ENCODE assay signal across 9 mouse cellular contexts in the genomic region with DNA sequence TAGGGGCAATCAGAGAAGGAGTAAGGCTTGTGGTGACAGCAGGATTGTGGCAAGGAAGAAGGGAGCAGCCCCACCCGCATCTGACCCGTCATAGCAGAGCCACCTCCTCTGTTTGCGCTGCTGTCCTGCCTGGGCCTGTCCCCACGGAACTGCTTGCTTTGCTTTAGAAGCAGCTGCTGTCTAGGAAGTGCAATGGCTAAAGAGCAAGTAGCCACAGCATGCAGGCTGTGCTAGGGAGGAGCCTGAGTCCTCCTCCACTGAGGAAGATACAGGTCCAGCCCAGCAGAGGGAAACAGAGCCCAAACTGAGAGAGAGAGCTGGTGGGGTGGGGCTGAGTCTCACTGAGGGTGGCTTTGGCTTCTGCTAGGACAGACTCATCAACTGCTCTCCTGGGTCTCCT. TPM values are rescaled to one million over a fixed set of nuclear protein-coding genes. Genes with fewer than 3 reads are reported as not detected.
DNase-seq lines count a peak whose midpoint lies in the region; ATAC-seq and TF ChIP-seq lines count a peak whose summit lies in the region.
"Had no signal": no experiment of that assay in that cellular context is flagged by ENCODE, and none has a peak within 500 bp of the region (broad histone marks: within the 10 kb centered on the region; RNA-seq: fewer than 3 reads in every experiment).

No protein-coding gene starts in this region.

- H3K9me3 ChIP-seq in kidney, postnatal 0 days (replicated peaks; ENCODE audit: low read length), result no peaks in the 10 kb centered on the region
- no peaks in the 10 kb centered on the region for H3K9me3 ChIP-seq in CH12.LX (replicated peaks; ENCODE audit: low read length)
- no peaks in the 10 kb centered on the region for H3K9me3 ChIP-seq in liver, postnatal 0 days (ENCODE audit: low read length)

- no peaks in the 10 kb centered on the region for H3K4me1 ChIP-seq in kidney, postnatal 0 days (replicated peaks; ENCODE audit: insufficient read depth, low read length)
- peaks cover 21 to 41% of the 10 kb centered on the region in 2 experiments for H3K4me1 ChIP-seq in CH12.LX (ENCODE audit: control insufficient read depth in 1 of 2, insufficient read depth in 2 of 2)
- H3K4me1 ChIP-seq in liver, postnatal 0 days (ENCODE audit: insufficient read depth), result 0 out of 2 replicates have a peak, but pooled peaks cover under 1% of the 10 kb centered on the region

- H3K4me3 ChIP-seq in kidney, postnatal 0 days (replicated peaks; ENCODE audit: low read depth, low read length), result no peak overlapping the region
- no peak overlapping the region for H3K4me3 ChIP-seq in CH12.LX (replicated peaks in 1 of 3; ENCODE audit: low read depth in 2 of 3, low read length in 2 of 3, poor library complexity in 1 of 3)
- no peak overlapping the region for H3K4me3 ChIP-seq in liver, postnatal 0 days (ENCODE audit: low read depth, low read length)

- TF ChIP-seq CTCF in kidney, postnatal 0 days (IDR thresholded peaks at IDR 0.05; ENCODE audit: low read depth), result peak; percentile 50; the same call in 1 of the 2 replicates
- TF ChIP-seq CTCF in CH12.LX (conservative IDR thresholded peaks at IDR 0.05 in 1 of 2, IDR thresholded peaks at IDR 0.05 in 1 of 2; ENCODE audit: low read depth in 2 of 2, low read length in 2 of 2), result peak in 1 of 2 experiments; percentile 62; a peak in 2 of 4 replicates
- TF ChIP-seq CTCF in liver, postnatal 0 days (IDR thresholded peaks at IDR 0.05; ENCODE audit: low read depth), result peak; percentile 53

- H3K9ac ChIP-seq in kidney, postnatal 0 days (ENCODE audit: low read depth, low read length), result no peak overlapping the region
- no peak overlapping the region for H3K9ac ChIP-seq in CH12.LX (ENCODE audit: insufficient read depth, low read depth)
- no peak overlapping the region for H3K9ac ChIP-seq in liver, postnatal 0 days (replicated peaks)

- dilution Hi-C loops in CH12.LX (cut with MboI; ENCODE audit: extremely low pct_ligation_motif_present, extremely low pct_unique_long_range_greater_than_20kb, low sequenced_read_pairs), result no loop called here

- no peaks in the 10 kb centered on the region for H3K79me2 ChIP-seq in CH12.LX (replicated peaks; ENCODE audit: control insufficient read depth, extremely low read depth, insufficient read depth, poor library complexity, severe bottlenecking)

- in situ Hi-C loops in CH12.LX (cut with MboI; ENCODE audit: low pct_ligation_motif_present, low pct_unique_long_range_greater_than_20kb, low sequenced_read_pairs), result no loop called here

- no peaks in the 10 kb centered on the region for H3K27me3 ChIP-seq in kidney, postnatal 0 days (ENCODE audit: insufficient read depth, low read length)
- peaks cover 2% of the 10 kb centered on the region for H3K27me3 ChIP-seq in CH12.LX (replicated peaks)
- no peaks in the 10 kb centered on the region for H3K27me3 ChIP-seq in liver, postnatal 0 days (ENCODE audit: insufficient read depth, low read length)

- H3K27ac ChIP-seq in kidney, postnatal 0 days, result no peak overlapping the region
- no peak overlapping the region for H3K27ac ChIP-seq in CH12.LX (ENCODE audit: insufficient read depth, low read depth)
- H3K27ac ChIP-seq in liver, postnatal 0 days (ENCODE audit: low read depth), result no peak overlapping the region

- peak; percentile 50; the same call in 1 of the 2 replicates for ATAC-seq in kidney, postnatal 0 days (replicated peaks; ENCODE audit: low FRiP score, low read depth)
- peak; percentile 65 for ATAC-seq in common myeloid progenitor, adult 5-6 weeks (replicated peaks; ENCODE audit: low read depth, poor library complexity, severe bottlenecking)
- ATAC-seq in liver, postnatal 0 days, result peak; percentile 31; the same call in 1 of the 2 replicates
- ATAC-seq: inflammation-experienced regulatory T-cells, adult 6 months had no signal

- WGBS in kidney, postnatal 0 days, result 65% methylated on average over 4 of the region's 4 CpGs
- 36% methylated on average over 4 of the region's 4 CpGs for WGBS in liver, postnatal 0 days (ENCODE audit: insufficient replicate concordance)

- no peaks in the 10 kb centered on the region for H3K36me3 ChIP-seq in kidney, postnatal 0 days (ENCODE audit: insufficient read depth, low read length)
- H3K36me3 ChIP-seq in CH12.LX (replicated peaks in 1 of 2; ENCODE audit: control insufficient read depth in 1 of 2, insufficient read depth in 1 of 2, low read length in 1 of 2), result peaks cover 0 to 3% of the 10 kb centered on the region in 2 experiments
- H3K36me3 ChIP-seq in liver, postnatal 0 days (replicated peaks; ENCODE audit: insufficient read depth, low read length), result no peaks in the 10 kb centered on the region

- TF ChIP-seq POLR2A in CH12.LX (IDR thresholded peaks at IDR 0.05; ENCODE audit: low read depth, low read length), result no peak

- TF ChIP-seq RAD21 in CH12.LX (IDR thresholded peaks at IDR 0.05; ENCODE audit: low read depth, low read length), result peak; percentile 56

- no peak for TF ChIP-seq EP300 in CH12.LX (IDR thresholded peaks at IDR 0.05; ENCODE audit: low read length)
- no peak for TF ChIP-seq EP300 in liver, postnatal 0 days (IDR thresholded peaks at IDR 0.05; ENCODE audit: low read depth)

- H3K4me2 ChIP-seq in kidney, postnatal 0 days (ENCODE audit: low read length), result no peak overlapping the region
- no peak overlapping the region for H3K4me2 ChIP-seq in CH12.LX (ENCODE audit: insufficient read depth, low read depth, poor library complexity, severe bottlenecking)
- no peak overlapping the region for H3K4me2 ChIP-seq in liver, postnatal 0 days (ENCODE audit: low read depth, low read length)

- peak; percentile 61 for DNase-seq in kidney, postnatal 0 days (ENCODE audit: low spot score)
- DNase-seq in kidney, postnatal 14 days, result no peak
- DNase-seq in CH12.LX (ENCODE audit: extremely low read depth), result peak; percentile 50
- no peak for DNase-seq in liver, postnatal 0 days
- no peak for DNase-seq in retina, embryonic 14.5 days (ENCODE audit: low spot score)
- DNase-seq in T-cell, adult 2 months (ENCODE audit: low spot score), result no peak
- DNase-seq: adrenal gland, postnatal 10 days had no signal

TF ChIP-seq in CH12.LX, 34 proteins besides CTCF, POLR2A, EP300 and RAD21:
- TF ChIP-seq USF2 (conservative IDR thresholded peaks at IDR 0.05; ENCODE audit: low read depth, low read length) (no peak), NRF1 (IDR thresholded peaks at IDR 0.05; ENCODE audit: low read depth, low read length) (no peak), CHD2 (IDR thresholded peaks at IDR 0.05; ENCODE audit: low read length) (no peak), MAZ (IDR thresholded peaks at IDR 0.05; ENCODE audit: low read depth, low read length) (peak; percentile 31; the same call in 1 of the 2 replicates), IRF4 (IDR thresholded peaks at IDR 0.05; ENCODE audit: low read depth, low read length) (peak; percentile 46; the same call in 1 of the 2 replicates), RCOR1 (conservative IDR thresholded peaks at IDR 0.05; ENCODE audit: low read depth, low read length) (no peak), SMC3 (IDR thresholded peaks at IDR 0.05; ENCODE audit: low read depth, low read length) (peak; percentile 42; the same call in 1 of the 2 replicates), MXI1 (IDR thresholded peaks at IDR 0.05; ENCODE audit: low read depth, low read length) (no peak), NELFE (IDR thresholded peaks at IDR 0.05; ENCODE audit: low read depth, low read length) (no peak), ETS1 (conservative IDR thresholded peaks at IDR 0.05; ENCODE audit: low read depth, low read length) (no peak), MEF2A (IDR thresholded peaks at IDR 0.05; ENCODE audit: borderline replicate concordance, low read depth, low read length) (0 out of 2 replicates have a peak, but pooled peaks have one; percentile 33), ELF1 (IDR thresholded peaks at IDR 0.05; ENCODE audit: low read depth, low read length) (peak; percentile 58)

RNA-seq across cellular contexts. Expression of gene Tmem214, which starts 4.0 kb away (rescaled TPM):
- 67.3 and 74.5 TPM in 2 replicates for polyA plus RNA-seq in kidney, postnatal 0 days (2015; fragmentation: Nextera tagmentation; extraction: Ambion mirVana)
- total RNA-seq in CH12.LX (2012; rRNA removed) (31.9 and 36.7 TPM in 2 replicates), CH12.LX (2014; rRNA removed) (25.2 and 28.3 TPM in 2 replicates)
- polyA plus RNA-seq in CH12.LX (2012; ENCODE audit: insufficient read length, low read depth), result 28.0 and 35.3 TPM in 2 replicates
- total RNA-seq in common myeloid progenitor, adult 5-6 weeks (2017), result 13.8 and 18.5 TPM in 2 replicates
- polyA plus RNA-seq in liver, postnatal 0 days (2015; fragmentation: Nextera tagmentation; extraction: Ambion mirVana), result 32.1 and 33.0 TPM in 2 replicates

RNA-seq across cellular contexts. Expression of gene Agbl5, which starts 24.6 kb away (rescaled TPM):
- 17.3 and 17.5 TPM in 2 replicates for polyA plus RNA-seq in kidney, postnatal 0 days (2015; fragmentation: Nextera tagmentation; extraction: Ambion mirVana)
- total RNA-seq in CH12.LX (2012; rRNA removed) (8.0 and 9.3 TPM in 2 replicates), CH12.LX (2014; rRNA removed) (3.5 and 4.1 TPM in 2 replicates)
- 8.4 and 11.6 TPM in 2 replicates for polyA plus RNA-seq in CH12.LX (2012; ENCODE audit: insufficient read length, low read depth)
- 16.1 and 30.6 TPM in 2 replicates for total RNA-seq in common myeloid progenitor, adult 5-6 weeks (2017)
- polyA plus RNA-seq in liver, postnatal 0 days (2015; fragmentation: Nextera tagmentation; extraction: Ambion mirVana), result 3.1 and 3.2 TPM in 2 replicates

RNA-seq across cellular contexts. Expression of gene Ost4, which starts 43.7 kb away (rescaled TPM):
- polyA plus RNA-seq in kidney, postnatal 0 days (2015; fragmentation: Nextera tagmentation; extraction: Ambion mirVana), result 466 and 517 TPM in 2 replicates
- 181 and 244 TPM in 2 replicates for total RNA-seq in CH12.LX (2012; rRNA removed)
- 221 and 263 TPM in 2 replicates for total RNA-seq in CH12.LX (2014; rRNA removed)
- polyA plus RNA-seq in CH12.LX (2012; ENCODE audit: insufficient read length, low read depth), result 312 and 330 TPM in 2 replicates
- total RNA-seq in common myeloid progenitor, adult 5-6 weeks (2017), result 227 and 230 TPM in 2 replicates
- 263 and 277 TPM in 2 replicates for polyA plus RNA-seq in liver, postnatal 0 days (2015; fragmentation: Nextera tagmentation; extraction: Ambion mirVana)

RNA-seq across cellular contexts. Expression of gene Emilin1, which starts 49.4 kb away (rescaled TPM):
- polyA plus RNA-seq in kidney, postnatal 0 days (2015; fragmentation: Nextera tagmentation; extraction: Ambion mirVana), result 204 and 226 TPM in 2 replicates
- 0.34 TPM in 2 replicates for total RNA-seq in CH12.LX (2012; rRNA removed)
- total RNA-seq in CH12.LX (2014; rRNA removed), result 0.05 and 0.11 TPM in 2 replicates
- polyA plus RNA-seq in CH12.LX (2012; ENCODE audit: insufficient read length, low read depth), result 0.33 and 0.63 TPM in 2 replicates
- total RNA-seq in common myeloid progenitor, adult 5-6 weeks (2017), result 58.2 and 87.3 TPM in 2 replicates
- polyA plus RNA-seq in liver, postnatal 0 days (2015; fragmentation: Nextera tagmentation; extraction: Ambion mirVana), result 25.3 and 30.9 TPM in 2 replicates

RNA-seq across cellular contexts. Expression of gene Mapre3, which starts 49.4 kb away (rescaled TPM):
- 20.6 and 23.0 TPM in 2 replicates for polyA plus RNA-seq in kidney, postnatal 0 days (2015; fragmentation: Nextera tagmentation; extraction: Ambion mirVana)
- total RNA-seq in CH12.LX (2012; rRNA removed) (1.3 and 1.6 TPM in 2 replicates), CH12.LX (2014; rRNA removed) (0.28 and 0.30 TPM in 2 replicates)
- polyA plus RNA-seq in CH12.LX (2012; ENCODE audit: insufficient read length, low read depth), result 1.5 and 2.3 TPM in 2 replicates
- total RNA-seq in common myeloid progenitor, adult 5-6 weeks (2017), result not detected in 2 replicates
- polyA plus RNA-seq in liver, postnatal 0 days (2015; fragmentation: Nextera tagmentation; extraction: Ambion mirVana), result 7.4 and 8.0 TPM in 2 replicates

Comparison
In these comparisons a context has a peak if more than half of its experiments do, and no peak if none do; other contexts are left out.
1. DNase-seq: peak in kidney, postnatal 0 days (single experiment) and CH12.LX (single experiment); none in kidney, postnatal 14 days (single experiment), liver, postnatal 0 days (single experiment), retina, embryonic 14.5 days (single experiment) and T-cell, adult 2 months (single experiment).
2. Peak in every context shown above with its lines, with median percentiles within 50 percentile points of each other: ATAC-seq.